Mouse (Mus musculus): ENCODE measurements around the gene Tm9sf1.

DNA sequence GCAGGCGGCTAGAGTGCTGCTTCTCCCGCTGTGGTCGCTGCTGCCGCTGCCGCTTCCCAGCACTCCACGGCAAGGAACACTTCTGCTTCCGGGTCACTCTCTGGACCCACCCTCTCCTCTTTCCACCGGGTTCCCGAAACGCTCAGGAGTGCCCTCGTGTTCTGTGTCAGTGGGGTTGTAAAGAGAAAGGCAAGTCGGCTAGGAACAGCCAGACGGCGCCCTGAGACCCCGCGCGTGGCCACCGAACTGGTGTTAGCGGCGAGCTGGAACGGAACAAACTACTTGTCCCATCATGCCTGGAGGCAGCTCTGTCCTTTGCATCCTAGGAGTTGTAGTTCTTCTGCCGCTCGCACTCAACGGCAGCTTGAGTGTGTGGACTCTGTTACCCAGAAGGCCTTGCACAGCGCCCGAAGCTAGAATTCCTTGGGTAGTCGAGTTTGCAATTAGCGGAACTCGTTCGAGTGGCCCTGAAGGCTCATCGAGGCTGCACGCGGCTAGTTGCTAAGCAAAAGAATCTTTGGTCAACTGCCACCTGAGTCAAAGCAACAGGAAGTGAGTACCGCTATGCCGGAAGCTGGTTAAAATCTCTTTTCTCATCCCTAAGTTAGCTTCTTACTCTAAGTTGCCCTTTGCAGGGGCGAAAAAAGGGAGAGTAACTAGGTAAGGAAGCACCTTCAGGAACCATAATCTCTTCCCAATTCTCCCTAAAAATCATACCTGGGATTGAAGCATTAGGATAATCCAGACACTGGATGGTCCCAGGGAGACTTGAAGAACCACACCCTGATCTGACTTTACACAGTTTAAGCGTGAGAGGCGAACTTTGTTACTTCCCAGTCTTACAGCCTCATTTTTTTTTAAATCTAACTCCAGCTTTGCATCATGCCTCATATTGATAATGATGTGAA is 28.5 kb upstream of the Tm9sf1 start, which contains the start of the genes Gmpr2 and Nedd8:
- TF ChIP-seq CTCF (IDR thresholded peaks at IDR 0.05) (peak; percentile 15; the same call in 1 of the 2 replicates), EP300 (IDR thresholded peaks at IDR 0.05; ENCODE audit: insufficient read depth, low read depth, low read length) (no peak; the same call in 1 of the 2 replicates)

Measured in heart, adult 2 months (tissue).